Mouse (Mus musculus) limb, embryonic 15.5 days (tissue): ENCODE measurements around the gene Gabrb1. TPM values are rescaled to one million over a fixed set of nuclear protein-coding genes. Genes with fewer than 3 reads are reported as not detected.

Source experiments
- ATAC-seq: fragments of 200-750 bp; cut with Nextera tagmentation; 2 replicates; pipeline ENCODE4 v1.8.0; 2017; ENCODE audit warnings: low read depth, moderate TSS enrichment; ENCODE audit not compliant: insufficient number of reproducible peaks, low FRiP score, low TSS enrichment
- H3K27ac ChIP-seq: fragments of 300-500 bp; sonication (generic); 2 replicates; pipeline ENCODE4 v1.5.1; 2015; ENCODE audit warnings: moderate library complexity, mild to moderate bottlenecking, inconsistent platforms
- H3K27me3 ChIP-seq: fragments of 300-500 bp; sonication (generic); 2 replicates; pipeline ENCODE4 v1.6.1; 2015; ENCODE audit warnings: inconsistent platforms
- H3K36me3 ChIP-seq: fragments of 300-500 bp; sonication (generic); 2 replicates; pipeline ENCODE4 v1.6.1; 2015; ENCODE audit warnings: inconsistent platforms
- H3K4me1 ChIP-seq: fragments of 300-500 bp; sonication (generic); 2 replicates; pipeline ENCODE4 v1.6.1; 2015; ENCODE audit warnings: inconsistent platforms
- H3K4me2 ChIP-seq: fragments of 300-500 bp; sonication (generic); 2 replicates; pipeline ENCODE4 v1.6.1; 2015; ENCODE audit warnings: mild to moderate bottlenecking, inconsistent platforms
- H3K4me3 ChIP-seq: fragments of 300-500 bp; sonication (generic); 2 replicates; pipeline ENCODE4 v1.5.1; 2015; ENCODE audit warnings: mild to moderate bottlenecking, inconsistent platforms
- H3K9ac ChIP-seq: fragments of 300-500 bp; sonication (generic); 2 replicates; pipeline ENCODE4 v1.6.1; 2015; ENCODE audit warnings: inconsistent platforms
- H3K9me3 ChIP-seq: fragments of 300-500 bp; sonication (generic); 2 replicates; pipeline ENCODE4 v1.6.1; 2016; ENCODE audit warnings: inconsistent platforms
- WGBS: fragments of 180-500 bp; shearing (Covaris S2); methylation state at CpG from one replicate; pipeline ENCODE4 v1.1.7; 2015; 5-methylcytosine and 5-hydroxymethylcytosine counted together
- polyA plus RNA-seq: library from polyadenylated mRNA; unstranded; fragments of >200 nt; fragmentation: Nextera tagmentation; extraction: Ambion mirVana; gene quantifications from 2 replicates; pipeline ENCODE4 v1.2.1, GENCODE M21; 2015

Gene Gabrb1
- polyA plus RNA-seq, 1 experiment from 2014 or later: 1.9 TPM

DNA sequence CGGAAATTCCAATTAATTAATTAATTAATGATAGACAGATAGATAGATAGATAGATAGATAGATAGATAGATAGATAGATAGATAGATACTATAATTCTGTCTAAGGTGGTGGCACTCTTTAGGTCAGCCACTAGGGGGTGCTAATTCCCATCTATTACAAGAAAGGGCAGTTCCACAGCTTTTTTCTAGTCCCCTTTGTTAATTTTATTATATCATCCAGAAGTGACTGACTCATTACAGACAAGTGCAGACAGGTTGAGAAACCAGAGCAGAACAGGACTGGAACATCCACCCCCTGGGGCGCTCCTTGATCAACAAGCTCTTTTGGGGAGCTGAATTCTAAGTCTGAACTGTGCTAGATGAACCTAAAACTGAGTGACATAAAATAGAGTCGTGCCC lies 514.8 kb downstream of the Gabrb1 start:
- no peak for ATAC-seq
- Histone ChIP-seq H3K4me3 (no peak overlapping the region), H3K27me3 (no peaks in the 10 kb centered on the region), H3K9ac (no peak overlapping the region), H3K36me3 (no peaks in the 10 kb centered on the region), H3K4me2 (no peak overlapping the region), H3K9me3 (no peaks in the 10 kb centered on the region), H3K4me1 (no peaks in the 10 kb centered on the region), H3K27ac (no peak overlapping the region)
- 29% methylated on average over 3 of the region's 3 CpGs for WGBS

DNA sequence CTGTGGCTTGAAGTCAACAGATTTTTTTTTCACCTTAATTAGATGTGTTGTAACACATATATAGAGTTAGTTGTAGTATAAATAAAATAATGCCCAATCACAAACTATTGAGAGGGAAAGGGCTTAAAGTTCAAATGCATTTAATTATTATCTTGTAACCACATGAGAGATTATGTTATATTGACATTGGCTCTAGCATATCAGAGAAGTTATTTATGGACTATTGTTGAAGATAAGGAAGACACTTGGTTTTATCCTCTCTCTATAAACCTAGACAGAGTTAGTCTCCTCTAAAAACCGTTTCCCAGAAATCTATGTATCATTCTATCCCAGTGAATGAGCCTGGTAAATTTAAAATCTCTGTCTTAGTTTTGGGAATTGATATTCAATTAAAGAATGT lies 515.6 kb downstream of the Gabrb1 start:
- no peak overlapping the region for H3K27ac ChIP-seq
- ATAC-seq: no peak
- no peaks in the 10 kb centered on the region for H3K9me3 ChIP-seq
- no peak overlapping the region for H3K9ac ChIP-seq
- H3K4me2 ChIP-seq: no peak overlapping the region
- H3K4me3 ChIP-seq: no peak overlapping the region
- no peaks in the 10 kb centered on the region for H3K4me1 ChIP-seq
- 65% methylated on average over 1 of the region's 1 CpGs for WGBS
- H3K27me3 ChIP-seq: no peaks in the 10 kb centered on the region
- no peaks in the 10 kb centered on the region for H3K36me3 ChIP-seq

DNA sequence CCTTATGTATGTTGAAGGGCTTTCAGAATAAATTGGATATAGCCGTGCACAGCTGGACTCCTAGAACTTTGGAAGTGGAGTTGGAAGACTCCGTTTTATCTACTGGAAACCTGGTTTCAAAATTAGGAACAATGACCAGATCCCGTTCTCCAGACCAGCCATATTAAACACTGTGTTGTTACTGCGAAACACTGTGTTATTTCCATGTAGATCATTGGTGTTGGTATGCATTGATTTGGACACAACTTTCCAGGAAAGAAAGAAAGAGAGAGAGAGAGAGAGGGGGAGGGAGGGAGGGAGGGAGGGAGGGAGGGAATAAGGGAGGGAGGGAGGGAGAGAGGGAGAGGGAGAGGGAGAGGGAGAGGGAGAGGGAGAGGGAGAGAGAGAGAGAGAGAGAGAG lies 517.1 kb downstream of the Gabrb1 start:
- Histone ChIP-seq H3K9ac (no peak overlapping the region), H3K27ac (no peak overlapping the region), H3K27me3 (no peaks in the 10 kb centered on the region), H3K4me2 (no peak overlapping the region), H3K36me3 (no peaks in the 10 kb centered on the region), H3K4me3 (no peak overlapping the region), H3K9me3 (no peaks in the 10 kb centered on the region), H3K4me1 (no peaks in the 10 kb centered on the region)
- ATAC-seq: no peak
- WGBS: 73% methylated on average over 4 of the region's 4 CpGs

DNA sequence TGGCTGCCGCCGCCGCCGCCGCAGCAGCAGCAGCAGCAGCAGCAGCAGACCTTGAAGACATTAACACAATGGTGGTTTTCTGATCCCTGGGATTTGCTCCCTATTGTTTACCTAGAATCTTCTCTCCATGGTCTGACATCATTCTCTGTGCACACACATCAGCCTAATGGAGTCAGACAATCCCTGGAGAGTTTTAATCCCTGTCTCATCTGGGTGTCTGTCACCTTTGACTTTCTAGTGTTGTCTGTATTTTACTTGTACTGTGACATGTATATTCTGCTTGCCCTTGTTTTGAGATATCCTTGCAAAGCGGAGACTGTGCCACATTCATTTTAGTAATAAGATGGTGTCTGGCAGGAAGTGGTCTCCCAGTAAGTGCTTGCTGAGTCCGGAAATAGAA lies 517.6 kb downstream of the Gabrb1 start:
- H3K4me1 ChIP-seq: no peaks in the 10 kb centered on the region
- H3K36me3 ChIP-seq: no peaks in the 10 kb centered on the region
- no peaks in the 10 kb centered on the region for H3K9me3 ChIP-seq
- ATAC-seq: no peak
- H3K4me2 ChIP-seq: no peak overlapping the region
- no peak overlapping the region for H3K27ac ChIP-seq
- H3K9ac ChIP-seq: no peak overlapping the region
- WGBS: 22% methylated on average over 7 of the region's 7 CpGs
- H3K4me3 ChIP-seq: no peak overlapping the region
- H3K27me3 ChIP-seq: no peaks in the 10 kb centered on the region

DNA sequence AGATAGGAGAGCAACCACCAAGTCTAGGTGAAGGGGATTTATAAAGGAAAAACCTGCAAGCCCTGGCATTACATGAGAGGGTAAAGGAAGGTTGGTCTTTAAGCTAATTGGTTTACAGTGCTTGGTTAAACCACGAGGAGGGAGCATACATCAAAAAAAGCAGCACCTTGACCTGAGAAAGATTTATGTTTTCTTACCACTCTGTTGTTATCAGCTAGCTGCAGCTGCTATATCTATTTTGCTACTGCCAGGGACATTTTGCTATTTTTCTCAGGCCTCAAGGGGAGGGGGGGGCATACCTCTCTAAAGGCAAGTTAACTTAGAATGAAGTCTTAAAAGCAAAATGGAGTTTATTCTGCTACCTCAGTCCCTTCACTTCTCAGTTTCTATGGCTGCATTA lies 523.3 kb downstream of the Gabrb1 start:
- WGBS: 14% methylated on average over 1 of the region's 1 CpGs

DNA sequence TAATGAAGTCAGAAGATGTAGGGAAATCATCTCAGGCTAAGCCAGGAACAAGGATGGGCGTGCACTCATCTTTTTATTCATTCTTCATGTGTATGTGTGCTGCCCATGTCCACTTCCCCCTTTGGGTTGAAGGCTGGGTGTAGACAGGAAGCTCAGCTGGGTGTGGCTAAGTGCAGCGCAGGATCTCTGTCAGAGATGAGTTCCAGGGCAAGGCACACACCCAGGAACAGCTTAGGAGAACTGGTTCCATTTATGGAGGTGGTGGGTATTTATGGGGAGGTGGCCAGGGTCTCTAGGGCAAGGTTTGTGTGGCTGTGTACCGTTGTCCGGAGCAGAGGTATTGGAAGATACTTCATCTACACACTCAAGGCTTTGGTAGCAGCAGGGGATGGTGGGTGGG lies 524.9 kb downstream of the Gabrb1 start:
- WGBS: 81% methylated on average over 4 of the region's 4 CpGs
- Histone ChIP-seq H3K36me3 (no peaks in the 10 kb centered on the region), H3K9ac (no peak overlapping the region), H3K27ac (no peak overlapping the region), H3K4me3 (no peak overlapping the region), H3K4me1 (no peaks in the 10 kb centered on the region), H3K27me3 (no peaks in the 10 kb centered on the region), H3K4me2 (no peak overlapping the region), H3K9me3 (no peaks in the 10 kb centered on the region)
- no peak for ATAC-seq

More for the DNA sequence above, 523.3 kb downstream of the Gabrb1 start:
- Histone ChIP-seq H3K9me3 (no peaks in the 10 kb centered on the region), H3K27ac (no peak overlapping the region), H3K4me1 (no peaks in the 10 kb centered on the region), H3K9ac (no peak overlapping the region), H3K4me3 (no peak overlapping the region), H3K4me2 (no peak overlapping the region), H3K36me3 (no peaks in the 10 kb centered on the region), H3K27me3 (no peaks in the 10 kb centered on the region)
- no peak for ATAC-seq

DNA sequence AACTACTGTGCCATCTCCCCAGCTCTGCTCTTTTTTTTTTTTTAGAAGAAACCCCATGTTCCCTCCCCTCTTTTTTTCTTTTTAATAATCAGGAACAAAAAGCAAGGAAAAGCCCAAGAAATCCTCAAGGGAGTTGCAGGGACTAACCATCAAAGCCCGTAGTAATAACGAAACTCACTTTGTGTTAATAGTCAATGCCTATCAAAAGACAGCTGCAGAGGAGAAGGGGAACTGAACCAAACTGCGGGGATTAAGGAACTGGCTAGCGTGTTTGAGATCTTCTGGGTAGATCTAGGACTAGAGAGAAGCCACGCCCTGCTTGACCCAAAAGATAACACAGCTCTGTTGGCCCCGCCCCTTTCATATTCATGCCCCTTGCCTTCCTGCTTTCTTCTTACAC lies 526.0 kb downstream of the Gabrb1 start:
- Histone ChIP-seq H3K36me3 (no peaks in the 10 kb centered on the region), H3K4me1 (no peaks in the 10 kb centered on the region), H3K9ac (no peak overlapping the region), H3K27ac (no peak overlapping the region), H3K27me3 (no peaks in the 10 kb centered on the region), H3K4me2 (no peak overlapping the region), H3K9me3 (no peaks in the 10 kb centered on the region), H3K4me3 (no peak overlapping the region)
- no peak for ATAC-seq
- WGBS: 83% methylated on average over 6 of the region's 6 CpGs

DNA sequence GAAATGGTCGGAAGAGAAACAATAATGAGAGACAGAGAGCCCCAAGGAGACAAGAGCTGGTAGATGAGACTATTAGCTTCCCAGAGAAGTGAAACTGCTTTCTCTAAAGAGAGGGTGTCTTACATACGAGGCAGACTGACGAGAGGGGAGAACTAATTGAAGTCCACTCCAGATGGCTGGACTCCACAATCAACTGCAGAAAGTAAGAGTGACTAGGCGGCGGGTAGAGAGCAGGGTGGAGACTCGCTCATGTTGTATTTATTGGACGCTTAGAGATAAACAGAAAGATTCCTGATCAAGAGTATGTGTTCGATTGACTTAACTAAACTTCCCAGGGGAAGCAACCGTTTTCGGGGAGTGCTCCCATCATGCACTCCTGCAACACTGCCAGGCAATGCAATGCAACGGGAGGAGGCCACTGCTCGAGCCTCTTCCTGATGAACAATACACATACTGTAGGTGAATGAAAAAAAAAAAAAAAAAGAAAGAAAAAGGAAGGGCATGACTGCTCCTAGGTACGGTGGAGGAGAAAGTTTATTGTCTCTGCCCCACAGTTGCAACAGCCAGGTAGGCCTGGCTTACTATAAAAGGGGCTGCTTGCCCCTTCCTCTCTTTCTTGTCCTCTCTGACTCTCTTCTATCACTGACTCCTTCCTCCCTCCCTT lies 526.7 kb downstream of the Gabrb1 start:
- Histone ChIP-seq H3K4me2 (no peak overlapping the region), H3K9ac (no peak overlapping the region), H3K27ac (no peak overlapping the region), H3K9me3 (no peaks in the 10 kb centered on the region), H3K4me1 (no peaks in the 10 kb centered on the region), H3K4me3 (no peak overlapping the region), H3K27me3 (no peaks in the 10 kb centered on the region), H3K36me3 (no peaks in the 10 kb centered on the region)
- ATAC-seq: no peak
- WGBS: 79% methylated on average over 13 of the region's 13 CpGs

DNA sequence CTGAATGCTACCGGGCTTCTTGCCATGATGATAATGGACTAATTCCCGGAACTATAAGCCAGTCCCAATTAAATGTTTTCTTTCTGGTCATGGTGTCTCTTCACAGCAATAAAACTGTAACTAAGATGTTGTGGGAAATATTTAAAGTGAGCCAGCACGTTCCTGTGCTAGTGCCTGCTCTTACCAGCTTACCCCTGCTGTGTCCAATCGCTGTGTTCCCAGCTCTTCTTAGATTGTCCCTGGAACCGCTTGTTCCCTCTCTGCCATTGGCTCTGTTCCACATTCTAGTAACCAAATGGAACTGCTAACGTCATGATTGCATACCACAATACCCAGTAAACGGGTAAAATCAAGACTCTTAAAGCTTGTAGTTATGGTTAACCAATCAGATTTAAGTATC lies 533.2 kb downstream of the Gabrb1 start:
- no peak overlapping the region for H3K9ac ChIP-seq
- whole genome bisulfite sequencing: 65% methylated on average over 7 of the region's 7 CpGs
- no peak for ATAC-seq
- H3K9me3 ChIP-seq: no peaks in the 10 kb centered on the region
- H3K4me2 ChIP-seq: no peak overlapping the region
- no peak overlapping the region for H3K4me3 ChIP-seq
- no peaks in the 10 kb centered on the region for H3K36me3 ChIP-seq
- no peak overlapping the region for H3K27ac ChIP-seq
- no peaks in the 10 kb centered on the region for H3K4me1 ChIP-seq
- H3K27me3 ChIP-seq: no peaks in the 10 kb centered on the region

DNA sequence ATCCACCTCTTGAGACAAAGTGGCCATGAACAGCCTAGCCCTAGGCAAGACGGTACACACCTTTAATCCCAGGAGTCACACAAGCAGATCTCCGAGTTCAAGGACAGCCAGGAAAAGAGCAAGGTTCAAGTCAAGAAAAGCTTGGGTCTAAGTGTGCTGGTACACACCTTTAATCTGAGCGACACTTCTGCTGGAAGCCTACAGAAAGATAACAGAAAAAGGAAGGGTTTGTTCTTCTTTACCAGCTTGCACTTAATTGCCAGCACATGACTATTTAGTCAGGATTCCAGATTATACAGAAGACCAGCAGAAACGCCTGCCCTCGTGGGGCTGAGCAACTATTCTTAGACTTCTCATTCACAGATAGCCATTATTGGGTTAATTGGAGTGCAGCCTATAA lies 534.0 kb downstream of the Gabrb1 start:
- H3K4me1 ChIP-seq: no peaks in the 10 kb centered on the region
- H3K27ac ChIP-seq: no peak overlapping the region
- WGBS: 81% methylated on average over 5 of the region's 5 CpGs
- H3K27me3 ChIP-seq: no peaks in the 10 kb centered on the region
- no peak for ATAC-seq
- no peak overlapping the region for H3K4me3 ChIP-seq
- no peaks in the 10 kb centered on the region for H3K9me3 ChIP-seq
- no peaks in the 10 kb centered on the region for H3K36me3 ChIP-seq
- H3K4me2 ChIP-seq: no peak overlapping the region
- H3K9ac ChIP-seq: no peak overlapping the region

DNA sequence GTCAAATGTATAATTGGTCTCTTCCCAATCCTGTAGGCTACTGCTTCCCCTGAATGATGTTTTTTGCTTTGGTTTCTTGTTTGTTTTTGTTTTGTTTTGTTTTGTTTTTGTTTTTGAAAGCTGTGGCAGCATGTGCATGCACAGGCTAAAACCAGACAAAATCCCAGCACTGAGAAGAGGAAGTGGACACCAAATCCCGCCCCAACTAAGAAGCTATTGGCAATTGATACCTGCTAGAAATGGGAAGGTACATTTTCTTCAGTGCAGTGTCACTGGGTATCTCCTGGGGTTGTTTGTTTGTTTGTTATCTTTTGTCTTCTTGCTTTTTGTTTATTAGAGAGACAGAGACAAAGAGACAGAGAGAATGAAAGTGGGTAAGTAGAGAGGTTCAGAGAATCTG lies 537.5 kb downstream of the Gabrb1 start:
- H3K4me2 ChIP-seq: no peak overlapping the region
- no peaks in the 10 kb centered on the region for H3K9me3 ChIP-seq
- ATAC-seq: no peak
- H3K27ac ChIP-seq: no peak overlapping the region
- WGBS: 97% methylated on average over 1 of the region's 1 CpGs
- no peaks in the 10 kb centered on the region for H3K36me3 ChIP-seq
- no peak overlapping the region for H3K9ac ChIP-seq
- H3K27me3 ChIP-seq: no peaks in the 10 kb centered on the region
- H3K4me1 ChIP-seq: no peaks in the 10 kb centered on the region
- no peak overlapping the region for H3K4me3 ChIP-seq
